Mouse (Mus musculus) hindbrain, embryonic 14.5 days (tissue): ENCODE measurements around the gene 4930404H24Rik. TPM values are rescaled to one million over a fixed set of nuclear protein-coding genes. Genes with fewer than 3 reads are reported as not detected.

Source experiments
- ATAC-seq: fragments of 200-750 bp; cut with Nextera tagmentation; 2 replicates; pipeline ENCODE4 v1.8.0; 2017; ENCODE audit warnings: moderate number of reproducible peaks, mild to moderate bottlenecking, moderate TSS enrichment, moderate library complexity; ENCODE audit not compliant: low FRiP score
- DNase-seq: peaks from one replicate; pipeline ENCODE4 v3.0.0-alpha.2; 2015; ENCODE audit warnings: low spot score
- H3K27ac ChIP-seq: fragments of 300-500 bp; sonication (generic); 2 replicates; pipeline ENCODE4 v1.5.1; 2014; ENCODE audit warnings: mild to moderate bottlenecking, moderate library complexity
- H3K27me3 ChIP-seq: fragments of 300-500 bp; sonication (generic); 2 replicates; pipeline ENCODE4 v1.6.1; 2014; ENCODE audit warnings: mild to moderate bottlenecking, low read length, mixed read lengths; ENCODE audit not compliant: control insufficient read depth, insufficient read depth
- H3K36me3 ChIP-seq: fragments of 300-500 bp; sonication (generic); replicated peaks from 2 replicates; pipeline ENCODE4 v1.6.1; 2014; ENCODE audit not compliant: control insufficient read depth, insufficient read depth
- H3K4me1 ChIP-seq: fragments of 300-500 bp; sonication (generic); replicated peaks from 2 replicates; pipeline ENCODE4 v1.6.1; 2014; ENCODE audit warnings: antibody characterized with exemption, low read length, mixed read lengths; ENCODE audit not compliant: control insufficient read depth, insufficient read depth
- H3K4me2 ChIP-seq: fragments of 300-500 bp; sonication (generic); replicated peaks from 2 replicates; pipeline ENCODE4 v1.6.1; 2014; ENCODE audit warnings: mild to moderate bottlenecking, moderate library complexity
- H3K4me3 ChIP-seq: fragments of 300-500 bp; sonication (generic); replicated peaks from 2 replicates; pipeline ENCODE4 v1.5.1; 2014; ENCODE audit warnings: mild to moderate bottlenecking, low read length
- H3K9ac ChIP-seq: fragments of 300-500 bp; sonication (generic); 2 replicates; pipeline ENCODE4 v1.6.1; 2014
- H3K9me3 ChIP-seq: fragments of 300-500 bp; sonication (generic); 2 replicates; pipeline ENCODE4 v1.6.1; 2016; ENCODE audit warnings: low read length; ENCODE audit not compliant: control insufficient read depth
- WGBS: fragments of 180-500 bp; shearing (Covaris S2); extraction: QIAGEN DNeasy Blood & Tissue Kit; methylation state at CpG from one replicate; pipeline ENCODE4 v1.1.7; 2014; 5-methylcytosine and 5-hydroxymethylcytosine counted together
- polyA plus RNA-seq: library from polyadenylated mRNA; unstranded; fragments of >200 nt; fragmentation: Nextera tagmentation; extraction: Ambion mirVana; gene quantifications from 2 replicates; pipeline ENCODE4 v1.2.1, GENCODE M21; 2014

Gene 4930404H24Rik
- polyA plus RNA-seq, 1 experiment from 2014 or later = not detected

GRCm38 (mm10) chr2:153475114-153476112 lies 17.2 kb upstream of the 4930404H24Rik start:
- no peak overlapping the region for H3K4me2 ChIP-seq
- WGBS = 38% methylated on average over 4 of the region's 4 CpGs
- H3K27ac ChIP-seq = peak overlapping the region; percentile 26
- DNase-seq (no peak), ATAC-seq (no peak)
- H3K4me1 ChIP-seq = peaks cover 15% of the 10 kb centered on the region; the same call in 1 of the 2 replicates
- no peak overlapping the region for H3K9ac ChIP-seq
- H3K4me3 ChIP-seq = no peak overlapping the region
- no peaks in the 10 kb centered on the region for H3K9me3 ChIP-seq
- no peaks in the 10 kb centered on the region for H3K27me3 ChIP-seq
- H3K36me3 ChIP-seq = peaks cover 9% of the 10 kb centered on the region; the same call in 1 of the 2 replicates

- Histone ChIP-seq H3K27me3 (no peaks in the 10 kb centered on the region), H3K4me1 (peaks cover 30% of the 10 kb centered on the region), H3K36me3 (peaks cover 7% of the 10 kb centered on the region; the same call in 1 of the 2 replicates), H3K27ac (no peak overlapping the region), H3K4me2 (no peak overlapping the region), H3K9ac (no peak overlapping the region), H3K9me3 (no peaks in the 10 kb centered on the region), H3K4me3 (no peak overlapping the region)
- DNase-seq (peak; percentile 86), ATAC-seq (peak; percentile 74)
- 10% methylated on average over 4 of the region's 4 CpGs for WGBS
Measured at GRCm38 (mm10) chr2:153478583-153478982, 14.0 kb upstream of the 4930404H24Rik start.

- H3K36me3 ChIP-seq = no peaks in the 10 kb centered on the region; the same call in 1 of the 2 replicates
- no peak overlapping the region for H3K4me3 ChIP-seq
- no peaks in the 10 kb centered on the region for H3K9me3 ChIP-seq
- H3K4me2 ChIP-seq = no peak overlapping the region
- no peak overlapping the region for H3K27ac ChIP-seq
- ATAC-seq = no peak
- no peaks in the 10 kb centered on the region for H3K27me3 ChIP-seq
- WGBS = 95% methylated on average over 1 of the region's 1 CpGs
- peaks cover 39% of the 10 kb centered on the region for H3K4me1 ChIP-seq
- no peak overlapping the region for H3K9ac ChIP-seq
- DNase-seq = no peak
Measured at GRCm38 (mm10) chr2:153479486-153479885, 13.1 kb upstream of the 4930404H24Rik start.

GRCm38 (mm10) chr2:153481108-153481860 lies 11.3 kb upstream of the 4930404H24Rik start:
- Histone ChIP-seq H3K9me3 (no peaks in the 10 kb centered on the region), H3K27me3 (no peaks in the 10 kb centered on the region), H3K4me2 (no peak overlapping the region), H3K9ac (0 out of 2 replicates have a peak overlapping the region, but pooled peaks have one; percentile 1), H3K27ac (no peak overlapping the region), H3K4me3 (no peak overlapping the region), H3K36me3 (no peaks in the 10 kb centered on the region; the same call in 1 of the 2 replicates), H3K4me1 (peaks cover 28% of the 10 kb centered on the region)
- no peak for ATAC-seq
- WGBS = 68% methylated on average over 7 of the region's 7 CpGs
- DNase-seq = no peak

- H3K4me3 ChIP-seq = no peak overlapping the region
- no peak overlapping the region for H3K4me2 ChIP-seq
- no peak for DNase-seq
- no peaks in the 10 kb centered on the region for H3K9me3 ChIP-seq
- no peaks in the 10 kb centered on the region; the same call in 1 of the 2 replicates for H3K36me3 ChIP-seq
- no peaks in the 10 kb centered on the region for H3K27me3 ChIP-seq
- no peak for ATAC-seq
- peaks cover 27% of the 10 kb centered on the region for H3K4me1 ChIP-seq
- no peak overlapping the region for H3K27ac ChIP-seq
- 0 out of 2 replicates have a peak overlapping the region, but pooled peaks have one; percentile 1 for H3K9ac ChIP-seq
- WGBS = 74% methylated on average over 2 of the region's 2 CpGs
Measured at GRCm38 (mm10) chr2:153481861-153482120, 10.8 kb upstream of the 4930404H24Rik start.

- H3K4me2 ChIP-seq = peak overlapping the region; percentile 32
Measured at GRCm38 (mm10) chr2:153483118-153483983, 9.2 kb upstream of the 4930404H24Rik start.

GRCm38 (mm10) chr2:153484071-153484470 lies 8.5 kb upstream of the 4930404H24Rik start:
- WGBS = 25% methylated on average over 4 of the region's 4 CpGs
- Histone ChIP-seq H3K27ac (peak overlapping the region; percentile 89), H3K36me3 (no peaks in the 10 kb centered on the region), H3K4me1 (peaks cover 27% of the 10 kb centered on the region), H3K4me2 (peak overlapping the region; percentile 32; the same call in 1 of the 2 replicates), H3K9ac (peak overlapping the region; percentile 43), H3K4me3 (no peak overlapping the region), H3K9me3 (no peaks in the 10 kb centered on the region), H3K27me3 (no peaks in the 10 kb centered on the region)
- peak; percentile 36 for DNase-seq
- ATAC-seq = no peak

More at GRCm38 (mm10) chr2:153483118-153483983, 9.2 kb upstream of the 4930404H24Rik start:
- 0 out of 2 replicates have a peak overlapping the region, but pooled peaks have one; percentile 2 for H3K4me3 ChIP-seq
- peak; percentile 75 for DNase-seq
- peak overlapping the region; percentile 43 for H3K9ac ChIP-seq
- H3K9me3 ChIP-seq = no peaks in the 10 kb centered on the region
- WGBS = 6% methylated on average over 20 of the region's 20 CpGs
- H3K4me1 ChIP-seq = peaks cover 27% of the 10 kb centered on the region
- H3K27ac ChIP-seq = peak overlapping the region; percentile 89
- H3K36me3 ChIP-seq = no peaks in the 10 kb centered on the region
- no peaks in the 10 kb centered on the region for H3K27me3 ChIP-seq
- peak; percentile 66 for ATAC-seq

- H3K4me3 ChIP-seq = no peak overlapping the region
- H3K27ac ChIP-seq = no peak overlapping the region
- 81% methylated on average over 1 of the region's 1 CpGs for WGBS
- peaks cover 39% of the 10 kb centered on the region for H3K4me1 ChIP-seq
- H3K9me3 ChIP-seq = no peaks in the 10 kb centered on the region
- H3K27me3 ChIP-seq = no peaks in the 10 kb centered on the region; the same call in 1 of the 2 replicates
- H3K4me2 ChIP-seq = no peak overlapping the region
- H3K9ac ChIP-seq = no peak overlapping the region
- DNase-seq (no peak), ATAC-seq (no peak)
- no peaks in the 10 kb centered on the region for H3K36me3 ChIP-seq
Measured at GRCm38 (mm10) chr2:153490116-153490515, 2.5 kb upstream of the 4930404H24Rik start.
